Mouse (Mus musculus) adrenal gland, adult 10 weeks (tissue): ENCODE results near the gene Iqcc. TPM values are rescaled to one million over a fixed set of nuclear protein-coding genes. Genes with fewer than 3 reads are reported as not detected.

Experiments
- polyA plus RNA-seq: library from polyadenylated mRNA; stranded (reverse); fragments of 350-450 nt; fragmentation: Illumina TruSeq; extraction: RNeasy Lipid Tissue Mini Kit (QIAGEN cat#74804); gene quantifications from one replicate; pipeline ENCODE4 v1.2.3, GENCODE M21; 2014; ENCODE audit warnings: low read depth, low replicate concordance

Iqcc gene
- 11.4 TPM for polyA plus RNA-seq

DNA sequence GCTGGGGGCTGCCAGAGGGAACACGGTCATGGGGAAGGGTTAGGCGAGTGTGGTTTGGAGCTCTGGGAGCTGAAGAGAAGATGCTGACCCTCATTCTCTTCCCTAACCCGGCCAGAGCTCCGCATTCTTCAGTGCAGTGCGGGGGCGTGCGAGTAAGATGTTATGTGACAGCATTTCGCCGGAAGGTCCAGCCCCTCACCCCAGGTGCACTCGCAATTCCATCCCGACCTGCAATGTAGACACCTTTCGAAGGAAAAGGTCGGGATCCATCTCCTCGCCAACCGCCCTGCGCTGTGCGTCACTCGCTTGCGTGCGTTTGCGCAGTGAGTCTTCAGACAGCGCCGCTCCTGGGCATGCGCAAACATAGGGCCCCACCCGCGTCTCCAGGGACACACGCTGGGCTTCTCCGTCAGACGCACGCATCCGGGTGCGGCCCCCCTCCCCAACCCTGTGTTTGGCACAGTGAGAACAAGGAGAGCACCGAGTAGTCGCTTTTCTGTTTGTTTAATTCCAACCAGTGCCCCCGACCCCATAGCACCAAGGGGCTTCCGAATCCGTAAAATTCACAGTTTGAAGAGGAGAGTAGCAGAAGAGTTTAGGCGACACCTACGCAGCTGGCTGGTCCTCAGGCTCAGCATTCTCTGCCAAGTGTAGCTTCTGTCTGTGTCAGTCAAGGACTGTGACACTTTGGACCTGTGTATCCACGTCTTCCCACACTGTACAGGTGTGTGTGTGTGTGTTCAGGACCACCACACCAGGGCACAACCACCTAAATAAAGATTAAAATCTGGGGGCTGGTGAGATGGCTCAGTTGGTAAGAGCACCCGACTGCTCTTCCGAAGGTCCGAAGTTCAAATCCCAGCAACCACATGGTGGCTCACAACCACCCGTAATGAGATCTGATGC, at the start of gene Iqcc:
Gene Iqcc, minus strand, starts transcription at position 314 of the 906 bp plus-strand sequence.

DNA sequence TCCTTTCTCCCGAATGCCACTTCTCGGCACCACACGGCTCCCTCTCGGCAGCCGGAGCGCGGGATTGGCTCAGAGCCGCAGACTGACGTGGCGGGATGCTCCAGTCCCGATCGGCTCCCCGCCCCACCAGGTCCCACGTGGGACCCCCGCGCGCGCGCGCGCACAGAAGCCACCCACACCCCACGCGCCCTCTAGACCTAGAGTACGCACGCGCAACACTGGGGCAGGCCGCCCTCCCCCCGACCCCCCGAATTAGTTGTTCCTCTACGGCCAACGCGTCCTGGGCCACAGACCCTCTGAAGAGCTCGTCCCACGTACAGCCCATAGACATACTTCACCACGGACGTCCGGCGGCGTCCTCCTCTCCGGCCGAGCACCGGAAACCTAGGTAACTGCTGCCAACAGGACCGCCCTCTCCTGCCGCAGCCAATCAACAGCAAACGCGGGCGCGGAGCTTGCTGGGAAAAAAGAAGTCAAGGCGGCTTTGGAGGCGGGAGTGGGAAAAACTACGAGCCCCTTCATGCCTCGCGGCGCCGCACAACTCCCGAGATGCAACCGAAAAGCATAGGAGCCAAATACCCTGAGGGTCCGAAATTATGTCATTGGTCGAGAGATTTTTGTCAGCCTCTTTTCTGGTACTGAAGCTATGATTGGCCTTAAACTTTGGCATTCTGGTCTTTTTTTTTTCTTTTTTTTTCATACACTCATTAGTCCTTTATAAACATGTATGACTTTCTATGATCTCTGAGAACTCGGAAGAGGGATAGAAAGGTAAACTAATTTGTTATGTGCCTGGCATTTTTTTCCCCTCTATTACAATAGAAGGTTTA, 22.0 kb upstream of the Iqcc start, which contains the start of gene Txlna:
Gene Txlna, minus strand, starts transcription at position 428 of the 830 bp plus-strand sequence.

DNA sequence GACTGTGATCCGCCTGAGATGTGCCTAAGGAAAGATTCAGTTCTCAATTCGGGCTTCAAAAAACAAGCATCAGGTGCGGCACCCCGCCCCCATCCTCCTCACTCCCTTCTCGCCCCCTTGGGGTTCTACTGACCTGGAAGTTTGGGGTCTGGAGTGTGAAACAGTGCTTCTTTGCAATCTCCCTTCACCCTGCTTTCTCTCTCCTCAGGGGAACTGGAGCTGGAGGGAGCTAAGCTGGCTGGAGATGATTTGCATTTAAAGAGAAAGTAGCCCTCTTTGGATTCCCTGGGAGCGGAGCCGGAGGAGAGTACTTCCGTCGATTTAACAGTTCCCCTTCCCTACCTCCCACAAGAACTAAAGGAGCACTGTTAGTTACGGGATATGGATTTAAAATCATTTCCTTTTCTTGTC, 4.8 kb upstream of the Iqcc start, which contains the start of gene Ccdc28b:
Gene Ccdc28b, minus strand, starts transcription at position 267 of the 411 bp plus-strand sequence.

DNA sequence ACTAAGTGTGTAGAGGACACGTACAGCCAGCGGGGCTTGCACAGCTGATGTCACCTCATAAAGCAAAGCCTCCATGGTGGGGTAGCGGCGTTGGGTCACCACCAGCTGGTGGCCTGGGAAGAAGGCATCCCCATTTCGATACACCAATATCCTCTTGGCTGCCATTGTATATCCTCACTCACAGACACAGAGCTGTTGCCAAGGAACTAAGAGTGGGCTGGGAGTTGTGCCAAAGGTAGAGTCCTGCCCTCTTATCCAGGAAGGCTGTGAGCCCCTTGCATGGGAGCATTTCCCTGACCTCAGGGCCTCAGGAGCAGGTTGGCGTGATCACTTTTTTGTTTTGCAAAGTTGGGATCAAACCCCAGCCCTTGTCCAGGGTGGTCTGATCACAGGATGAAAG, 4.8 kb downstream of the Iqcc start, which contains the start of gene Dcdc2b:
Gene Dcdc2b, minus strand, starts transcription at position 165 of the 400 bp plus-strand sequence.

DNA sequence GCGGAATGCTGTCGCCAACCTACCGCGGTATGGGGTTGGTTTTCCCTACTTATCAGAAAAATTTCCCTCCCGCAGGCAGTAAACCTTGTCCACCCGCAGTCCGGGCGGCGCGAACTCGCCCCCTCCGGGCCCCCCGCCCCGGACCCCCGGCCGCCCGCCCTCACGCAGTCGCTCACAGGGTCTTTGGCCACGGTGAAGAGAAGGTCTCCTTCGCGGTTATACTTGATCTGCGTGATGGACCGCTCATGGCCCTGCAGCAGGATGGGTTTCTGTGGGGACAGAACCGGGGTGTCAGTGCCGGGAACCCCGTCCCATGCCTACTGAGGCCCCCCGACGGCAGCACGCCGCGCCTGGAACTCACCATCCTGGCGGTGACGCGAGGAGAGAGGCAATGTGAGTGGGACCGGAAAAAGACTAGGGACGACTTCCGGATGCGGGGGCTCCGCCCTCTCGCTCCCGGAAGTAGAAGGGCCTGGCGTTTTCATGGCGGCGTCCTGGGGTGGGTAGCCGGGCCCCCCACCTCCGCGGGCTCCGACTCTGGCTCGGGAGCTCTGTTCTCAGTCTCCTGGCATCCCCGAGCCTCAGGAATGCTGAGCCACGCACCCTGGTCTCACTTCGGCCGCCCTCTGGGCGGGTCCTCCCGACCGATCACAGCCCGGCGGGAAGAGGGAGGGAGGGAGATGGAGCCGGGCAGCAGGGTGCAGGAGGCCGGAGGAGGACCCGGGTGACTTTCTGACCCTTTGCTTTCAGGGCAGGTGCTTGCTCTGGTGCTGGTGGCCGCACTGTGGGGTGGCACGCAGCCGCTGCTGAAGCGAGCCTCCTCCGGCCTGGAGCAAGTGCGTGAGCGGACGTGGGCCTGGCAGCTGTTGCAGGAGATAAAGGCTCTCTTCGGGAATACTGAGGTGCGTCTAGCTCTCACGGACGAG, 18.4 kb downstream of the Iqcc start, which contains the start of the genes Eif3i and Tmem234:
Gene Eif3i, minus strand, starts transcription at position 416 of the 926 bp plus-strand sequence.
Gene Tmem234, plus strand, starts transcription at position 436 of the 926 bp plus-strand sequence.

DNA sequence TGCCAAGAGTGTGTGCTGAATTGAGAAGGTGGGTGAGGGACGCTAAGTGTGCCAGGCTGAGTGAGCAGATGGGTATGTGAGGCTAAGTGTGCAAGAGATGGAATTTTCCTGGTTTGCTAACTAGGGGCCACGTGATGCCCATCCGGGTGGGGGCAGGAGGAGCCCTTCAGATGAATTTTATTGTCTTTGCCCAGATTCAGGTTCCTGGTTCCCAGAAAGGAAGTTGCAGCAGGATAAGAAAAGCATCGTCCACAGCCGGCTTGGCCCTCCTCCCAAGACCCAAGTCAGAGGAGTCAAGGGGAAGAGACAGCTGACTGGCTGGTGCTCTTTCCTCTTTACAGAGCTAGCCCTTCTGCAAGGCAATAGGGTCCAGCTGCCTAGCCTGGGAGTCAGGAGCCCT, 40.4 kb downstream of the Iqcc start, which contains the start of gene Fam167b:
Gene Fam167b, minus strand, starts transcription at position 84 of the 400 bp plus-strand sequence.

DNA sequence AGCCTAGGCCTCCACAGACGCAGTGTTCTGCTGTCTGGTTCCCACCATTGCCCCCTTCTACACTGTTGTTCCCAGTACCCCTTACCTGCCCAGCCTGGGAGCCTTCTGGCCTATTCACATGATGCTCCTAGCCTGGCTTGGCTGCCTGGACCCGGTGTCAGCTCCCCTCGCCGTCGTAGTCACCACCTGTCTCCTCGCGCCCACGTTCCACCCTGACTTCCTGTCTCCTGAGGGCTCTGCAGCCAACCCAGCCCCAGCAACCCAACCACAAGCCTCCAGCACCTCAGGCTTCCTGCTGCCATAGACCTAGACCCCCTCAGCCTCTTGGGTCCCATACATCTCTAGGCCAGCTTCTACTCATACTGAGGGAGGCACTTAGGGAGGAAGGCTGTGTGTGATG, 45.5 kb downstream of the Iqcc start, which contains the start of gene Lck:
Gene Lck, minus strand, starts transcription at position 212 of the 400 bp plus-strand sequence.

Other genes starting within 250 kb of the Iqcc start
- gene Zbtb8a, start 241.0 kb downstream of the Iqcc start, polyA plus RNA-seq = 0.99 TPM
- not detected for gene Zbtb8b, start 178.2 kb downstream of the Iqcc start, polyA plus RNA-seq
- gene Bsdc1, start 157.5 kb downstream of the Iqcc start, polyA plus RNA-seq = 20.8 TPM
- not detected for gene Tssk3, start 128.1 kb downstream of the Iqcc start, polyA plus RNA-seq
- gene Fam229a, start 127.9 kb downstream of the Iqcc start, polyA plus RNA-seq = not detected
- 47.1 TPM for gene Marcksl1, start 105.5 kb downstream of the Iqcc start, polyA plus RNA-seq
- gene Hdac1, start 76.4 kb downstream of the Iqcc start, polyA plus RNA-seq = 44.3 TPM
- gene Lck, start 45.5 kb downstream of the Iqcc start, polyA plus RNA-seq = 0.41 TPM
- gene Fam167b, start 40.5 kb downstream of the Iqcc start, polyA plus RNA-seq = 3.1 TPM
- gene Eif3i, start 18.5 kb downstream of the Iqcc start, polyA plus RNA-seq = 20.2 TPM
- gene Tmem234, start 18.4 kb downstream of the Iqcc start, polyA plus RNA-seq = 36.2 TPM
- not detected for gene Dcdc2b, start 4.8 kb downstream of the Iqcc start, polyA plus RNA-seq
- 2.7 TPM for gene Ccdc28b, start 4.8 kb upstream of the Iqcc start, polyA plus RNA-seq
- gene Txlna, start 22.0 kb upstream of the Iqcc start, polyA plus RNA-seq = 16.9 TPM
- 61.8 TPM for gene Kpna6, start 53.7 kb upstream of the Iqcc start, polyA plus RNA-seq
- gene Tmem39b, start 77.7 kb upstream of the Iqcc start, polyA plus RNA-seq = 0.52 TPM
- gene Khdrbs1, start 123.2 kb upstream of the Iqcc start, polyA plus RNA-seq = 186 TPM
- gene Ptp4a2, start 192.1 kb upstream of the Iqcc start, polyA plus RNA-seq = 2,725 TPM